Mouse (Mus musculus) central nervous system, embryonic 11.5 days (tissue): Measurements from ENCODE around the gene Yju2. TPM values are rescaled to one million over a fixed set of nuclear protein-coding genes. Genes with fewer than 3 reads are reported as not detected.

Source experiments
- polyA plus RNA-seq: library from polyadenylated mRNA; depleted of rRNA; stranded (reverse); fragments of >200 nt; gene quantifications from 2 replicates; pipeline ENCODE4 v1.2.3, GENCODE M21; 2012; rRNA removed

The Yju2 gene
- polyA plus RNA-seq: 18.2 and 21.1 TPM in 2 replicates

GRCm38 (mm10) chr17:55958918-55959728 lies at the start of gene Yju2:
Gene Yju2, plus strand, starts transcription at chr17:55959099.

GRCm38 (mm10) chr17:55949400-55949799 lies 9.5 kb upstream of the Yju2 start, which contains the start of gene Zfp119b:
Gene Zfp119b, minus strand, starts transcription at chr17:55949500.

DNA sequence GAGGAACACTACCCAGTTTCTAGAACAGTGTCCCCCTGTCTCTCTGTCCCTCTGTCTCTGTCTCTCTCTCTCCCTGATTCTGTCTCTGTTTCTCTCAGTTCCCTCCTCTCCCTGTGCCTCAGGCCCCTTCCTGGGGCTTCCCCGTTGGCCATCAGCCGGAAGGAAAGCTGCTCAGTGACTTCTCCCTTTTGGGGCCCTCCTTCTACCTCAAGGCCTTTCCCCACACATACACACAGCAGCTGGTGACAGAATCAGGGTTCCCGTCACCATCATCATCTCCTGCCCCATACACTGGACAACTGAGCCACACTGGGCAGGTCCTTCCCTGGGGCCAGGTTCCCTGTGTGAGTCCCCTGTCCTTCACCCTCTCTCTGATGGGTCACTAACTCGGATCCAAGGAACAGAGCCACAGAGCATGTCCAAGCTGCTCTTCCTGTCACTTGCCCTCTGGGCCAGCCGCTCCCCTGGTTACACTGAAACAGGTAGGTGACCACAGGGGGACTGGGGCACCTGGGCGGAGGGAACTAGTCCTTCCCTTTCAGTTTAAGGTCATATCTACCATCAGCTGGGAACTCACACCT lies 6.4 kb upstream of the Yju2 start, which contains the start of gene Ebi3:
Gene Ebi3 (plus strand): TSS at position 194 of the 581 bp plus-strand sequence.

GRCm38 (mm10) chr17:55969966-55970891 lies 11.3 kb downstream of the Yju2 start, which contains the start of gene Shd:
Gene Shd, plus strand, starts transcription at chr17:55970467.

GRCm38 (mm10) chr17:55986030-55986961 lies 27.4 kb downstream of the Yju2 start, which contains the start of gene Fsd1:
Gene Fsd1, plus strand, starts transcription at chr17:55986509.

GRCm38 (mm10) chr17:56005415-56006061 lies 46.6 kb downstream of the Yju2 start, which contains the start of the genes Stap2 and Mpnd:
Gene Stap2, minus strand, starts transcription at chr17:56005584.
Gene Mpnd, plus strand, starts transcription at chr17:56005711.

Other genes with a start within 250 kb of the Yju2 start
- 23.4 and 28.9 TPM in 2 replicates for gene Pot1b, start 246.5 kb upstream of the Yju2 start, polyA plus RNA-seq
- 0.07 and 0.08 TPM in 2 replicates for gene Adgre4, start 209.1 kb upstream of the Yju2 start, polyA plus RNA-seq
- gene Zfp119a, start 80.2 kb upstream of the Yju2 start, polyA plus RNA-seq: 2.8 and 4.9 TPM in 2 replicates
- 6.1 and 10.3 TPM in 2 replicates for gene Zfp959, start 67.0 kb upstream of the Yju2 start, polyA plus RNA-seq
- gene Zfp119b, start 9.6 kb upstream of the Yju2 start, polyA plus RNA-seq: 2.0 and 3.3 TPM in 2 replicates
- gene Ebi3, start 6.5 kb upstream of the Yju2 start, polyA plus RNA-seq: 1.7 and 2.3 TPM in 2 replicates
- 104 and 121 TPM in 2 replicates for gene Shd, start 11.4 kb downstream of the Yju2 start, polyA plus RNA-seq
- 49.5 and 55.5 TPM in 2 replicates for gene Fsd1, start 27.4 kb downstream of the Yju2 start, polyA plus RNA-seq
- 4.7 and 5.8 TPM in 2 replicates for gene Stap2, start 46.5 kb downstream of the Yju2 start, polyA plus RNA-seq
- gene Mpnd, start 46.6 kb downstream of the Yju2 start, polyA plus RNA-seq: 164 and 185 TPM in 2 replicates
- gene Sh3gl1, start 77.5 kb downstream of the Yju2 start, polyA plus RNA-seq: 77.7 and 92.3 TPM in 2 replicates
- 35.8 and 121 TPM in 2 replicates for gene Chaf1a, start 81.3 kb downstream of the Yju2 start, polyA plus RNA-seq
- gene Ubxn6, start 115.9 kb downstream of the Yju2 start, polyA plus RNA-seq: 47.3 and 53.2 TPM in 2 replicates
- 143 and 299 TPM in 2 replicates for gene Hdgfl2, start 120.5 kb downstream of the Yju2 start, polyA plus RNA-seq
- gene Plin4, start 150.7 kb downstream of the Yju2 start, polyA plus RNA-seq: 0.04 and 0.06 TPM in 2 replicates
- gene Plin5, start 158.5 kb downstream of the Yju2 start, polyA plus RNA-seq: 0.11 and 0.13 TPM in 2 replicates
- 0.06 and 0.07 TPM in 2 replicates for gene Lrg1, start 162.9 kb downstream of the Yju2 start, polyA plus RNA-seq
- gene Sema6b, start 181.2 kb downstream of the Yju2 start, polyA plus RNA-seq: 7.0 and 7.3 TPM in 2 replicates
- 4.8 and 6.9 TPM in 2 replicates for gene Tnfaip8l1, start 203.4 kb downstream of the Yju2 start, polyA plus RNA-seq
- 50.1 and 59.6 TPM in 2 replicates for gene Mydgf, start 224.8 kb downstream of the Yju2 start, polyA plus RNA-seq